Mouse (Mus musculus) E14TG2a.4 (cell line): Measurements from ENCODE around the gene Glyr1.

ENCODE experiments used
- H3K27me3 ChIP-seq: 2 replicates; pipeline ENCODE4 v1.6.1; 2014; ENCODE audit warnings: low read length, control low read depth; ENCODE audit not compliant: insufficient read depth
- H3K36me3 ChIP-seq: 2 replicates; pipeline ENCODE4 v1.6.1; 2014; ENCODE audit warnings: low read length, control low read depth; ENCODE audit not compliant: insufficient read depth
- H3K4me1 ChIP-seq: replicated peaks from 2 replicates; pipeline ENCODE4 v1.6.1; 2014; ENCODE audit warnings: low read depth, low read length, control low read depth
- H3K4me3 ChIP-seq: replicated peaks from 2 replicates; pipeline ENCODE4 v1.5.1; 2014; ENCODE audit warnings: mild to moderate bottlenecking, low read length
- H3K9me3 ChIP-seq: 2 replicates; pipeline ENCODE4 v1.6.1; 2014; ENCODE audit warnings: low read length, control low read depth
- CTCF ChIP-seq: conservative IDR thresholded peaks from 2 replicates; pipeline ENCODE4 v1.5.1; 2014; ENCODE audit warnings: low read length
- NANOG ChIP-seq: IDR thresholded peaks from 2 replicates; pipeline ENCODE4 v1.6.1; 2014; ENCODE audit warnings: borderline replicate concordance, low read length, mixed read lengths
- POU5F1 ChIP-seq: IDR thresholded peaks from 2 replicates; pipeline ENCODE4 v1.6.1; 2014; ENCODE audit warnings: low read length, borderline replicate concordance

Gene Glyr1

DNA sequence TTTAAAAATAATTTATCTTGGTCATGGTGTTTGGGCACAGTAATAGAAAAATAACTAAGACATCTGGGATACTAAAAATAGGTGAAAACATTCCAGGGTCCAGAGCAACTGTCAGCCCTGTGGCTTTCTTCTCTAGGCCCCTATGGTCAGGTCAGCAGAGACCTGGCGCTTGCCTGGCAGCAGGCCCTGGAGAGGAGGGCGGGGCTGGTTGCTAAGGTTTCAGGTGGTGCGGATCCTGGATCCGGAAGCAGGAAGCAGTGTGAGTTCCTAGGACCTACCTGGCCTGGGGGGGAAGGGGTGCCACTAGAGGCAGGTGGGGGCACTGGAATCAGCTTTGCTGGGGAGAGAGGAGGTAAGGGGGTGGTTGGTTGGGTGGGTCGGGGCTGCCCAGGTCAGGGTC lies 42.6 kb downstream of the Glyr1 start, which contains the start of gene Smim22:
Gene Smim22, plus strand, starts transcription at position 222 of the 400 bp plus-strand sequence.
- no peaks in the 10 kb centered on the region for H3K27me3 ChIP-seq
- peak within 1 kb of the TSS; percentile 39 for H3K4me3 ChIP-seq
- no peak for TF ChIP-seq POU5F1
- no peak for TF ChIP-seq CTCF
- no peak for TF ChIP-seq NANOG

DNA sequence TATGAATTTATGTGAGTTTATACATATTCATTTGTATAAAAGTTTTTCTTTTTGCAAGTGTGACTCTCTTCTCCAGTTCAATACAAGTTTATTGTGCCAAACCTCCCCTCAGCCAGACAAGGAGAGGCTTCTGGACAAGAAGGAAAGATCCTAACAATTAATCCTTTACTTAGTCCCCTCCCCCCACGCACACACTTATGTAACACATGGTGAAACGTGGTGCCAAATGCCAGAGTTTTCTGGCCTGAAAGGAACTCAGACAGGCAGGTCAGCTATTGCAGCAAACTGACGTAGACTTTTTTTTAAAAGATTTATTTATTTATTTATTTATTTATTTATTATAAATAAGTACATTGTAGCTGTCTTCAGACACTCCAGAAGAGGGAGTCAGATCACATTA lies 49.1 kb downstream of the Glyr1 start:
- Histone ChIP-seq H3K4me3 (no peak overlapping the region), H3K27me3 (no peaks in the 10 kb centered on the region), H3K9me3 (no peaks in the 10 kb centered on the region), H3K4me1 (peaks cover 5% of the 10 kb centered on the region; the same call in 1 of the 2 replicates), H3K36me3 (no peaks in the 10 kb centered on the region)
- no peak for TF ChIP-seq POU5F1
- no peak for TF ChIP-seq NANOG
- TF ChIP-seq CTCF, result no peak

More for the DNA sequence above, 42.6 kb downstream of the Glyr1 start, which contains the start of gene Smim22:
- peaks cover 39% of the 10 kb centered on the region for H3K36me3 ChIP-seq
- peaks cover 51% of the 10 kb centered on the region for H3K4me1 ChIP-seq
- no peaks in the 10 kb centered on the region for H3K9me3 ChIP-seq

DNA sequence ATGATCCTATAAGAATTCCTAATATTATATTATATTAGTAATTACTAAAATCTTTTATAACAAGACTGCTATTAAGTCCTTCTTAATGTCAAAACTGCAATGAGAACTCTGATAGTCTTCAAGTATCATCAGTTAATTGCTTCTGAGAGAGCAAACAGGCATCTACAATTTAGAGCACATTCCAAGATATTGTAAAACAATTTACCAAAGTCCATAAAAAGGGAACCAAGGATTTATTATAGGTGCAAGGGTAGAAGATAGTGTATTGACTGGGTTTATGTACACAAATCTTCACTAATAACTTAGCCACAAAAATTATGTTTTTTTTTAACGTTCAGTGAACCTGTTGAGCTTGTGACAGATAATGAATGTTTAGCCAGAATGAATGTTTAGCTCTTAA lies 50.7 kb downstream of the Glyr1 start:
- H3K36me3 ChIP-seq, result no peaks in the 10 kb centered on the region
- H3K27me3 ChIP-seq, result no peaks in the 10 kb centered on the region
- TF ChIP-seq POU5F1, result no peak
- TF ChIP-seq NANOG, result no peak
- no peak for TF ChIP-seq CTCF

DNA sequence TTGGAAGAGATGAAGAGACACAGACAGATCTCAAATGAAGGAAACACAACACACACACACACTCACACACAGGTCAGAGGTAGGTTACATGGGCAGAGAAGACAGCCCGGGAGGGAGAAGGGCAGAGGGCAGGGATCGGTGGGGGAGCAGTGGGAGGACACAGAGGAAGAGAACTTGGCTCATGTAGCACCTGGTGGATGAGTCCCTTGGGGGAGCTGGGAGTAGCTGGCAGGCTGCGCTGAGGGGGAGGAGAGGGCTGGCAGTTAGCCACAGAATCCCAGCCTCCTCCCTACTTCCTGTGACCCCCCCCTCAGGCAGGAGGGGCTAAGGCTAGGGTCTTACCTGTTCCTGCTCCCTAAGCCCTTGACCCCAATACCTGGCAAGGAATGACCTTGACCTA lies 52.1 kb downstream of the Glyr1 start, which contains the start of gene Sept12:
Gene Sept12, minus strand, starts transcription at position 300 of the 400 bp plus-strand sequence.
- H3K9me3 ChIP-seq, result no peaks in the 10 kb centered on the region
- no peaks in the 10 kb centered on the region for H3K27me3 ChIP-seq
- H3K4me3 ChIP-seq, result no peak within 1 kb of the TSS
- H3K4me1 ChIP-seq, result peaks cover 5% of the 10 kb centered on the region; the same call in 1 of the 2 replicates
- no peaks in the 10 kb centered on the region for H3K36me3 ChIP-seq
- TF ChIP-seq CTCF (no peak), POU5F1 (no peak), NANOG (no peak)

More for the DNA sequence above, 50.7 kb downstream of the Glyr1 start:
- Histone ChIP-seq H3K4me3 (no peak overlapping the region), H3K9me3 (no peaks in the 10 kb centered on the region), H3K4me1 (peaks cover 5% of the 10 kb centered on the region; the same call in 1 of the 2 replicates)

DNA sequence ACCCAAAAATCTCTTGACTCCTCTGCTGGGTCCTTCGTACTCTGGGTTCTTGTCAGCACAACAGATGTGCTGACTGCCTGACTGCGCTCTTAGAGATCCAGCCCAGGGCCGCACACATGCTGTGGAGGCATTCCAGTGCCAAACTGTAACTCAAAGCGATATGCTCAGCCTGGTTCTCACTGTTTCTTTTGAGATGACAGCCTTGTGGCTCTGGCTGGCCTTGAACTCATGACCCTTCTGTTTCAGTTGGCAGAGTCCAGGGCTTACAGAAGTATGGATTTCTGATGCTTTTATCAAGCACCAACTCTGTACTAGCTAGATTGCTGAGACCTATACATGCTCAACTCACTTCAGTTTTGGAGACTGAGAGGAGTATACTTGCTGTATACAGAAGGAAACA lies 56.4 kb downstream of the Glyr1 start:
- Histone ChIP-seq H3K9me3 (no peaks in the 10 kb centered on the region), H3K36me3 (no peaks in the 10 kb centered on the region), H3K4me3 (no peak overlapping the region), H3K4me1 (peaks cover 5% of the 10 kb centered on the region; the same call in 1 of the 2 replicates), H3K27me3 (no peaks in the 10 kb centered on the region)
- TF ChIP-seq CTCF (no peak), NANOG (no peak), POU5F1 (no peak)

DNA sequence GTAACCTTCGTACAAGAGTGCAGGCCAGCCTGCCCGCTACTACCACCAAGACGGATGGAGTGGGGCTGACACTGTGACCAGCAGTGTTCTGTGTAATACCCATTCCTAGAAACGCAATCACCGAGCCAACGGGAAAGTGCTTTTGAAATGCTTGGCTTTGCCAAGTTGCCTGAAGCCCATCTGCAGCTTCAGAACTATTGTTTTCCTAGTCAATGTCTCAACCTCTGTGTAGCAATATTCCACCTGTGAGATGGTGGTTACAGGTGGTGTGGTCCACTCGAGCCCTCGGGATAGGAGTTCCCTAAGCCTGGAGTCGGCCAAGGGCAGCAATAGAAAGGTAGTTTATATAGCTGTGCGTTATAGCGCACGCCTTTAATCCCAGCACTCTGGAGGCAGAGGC lies 64.9 kb downstream of the Glyr1 start:
- Histone ChIP-seq H3K4me1 (peaks cover 8% of the 10 kb centered on the region), H3K36me3 (no peaks in the 10 kb centered on the region), H3K9me3 (no peaks in the 10 kb centered on the region), H3K4me3 (no peak overlapping the region), H3K27me3 (no peaks in the 10 kb centered on the region)
- TF ChIP-seq CTCF (no peak), POU5F1 (no peak), NANOG (no peak)

DNA sequence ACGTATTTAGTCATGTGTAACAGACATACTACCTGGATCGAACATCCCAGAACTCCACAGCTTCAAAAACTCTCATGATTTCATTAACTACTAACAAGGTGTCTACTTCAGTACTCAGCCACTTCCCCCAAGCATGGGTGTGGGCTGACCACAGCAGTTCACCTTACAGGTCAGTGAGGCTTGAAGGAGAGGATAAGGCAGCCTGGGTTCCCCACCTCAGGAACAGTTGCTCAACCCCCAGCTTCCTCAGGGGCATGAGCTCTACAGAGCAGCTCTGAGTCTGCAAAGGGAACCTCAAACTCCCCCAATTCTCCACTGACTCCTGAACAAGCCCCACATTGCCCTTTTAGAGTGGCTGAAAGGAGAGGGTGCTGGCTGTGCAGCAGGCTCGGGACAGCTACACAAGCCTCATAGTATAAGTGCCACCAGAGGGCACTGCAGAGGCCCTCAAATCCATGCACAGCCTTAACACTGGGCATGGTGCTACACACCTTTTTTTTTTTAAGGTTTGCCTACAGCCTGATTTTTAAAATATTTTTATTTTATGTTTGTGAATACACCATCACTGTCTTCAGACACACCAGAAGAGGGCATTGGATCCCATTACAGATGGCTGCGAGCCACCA lies 69.8 kb downstream of the Glyr1 start:
- no peaks in the 10 kb centered on the region for H3K36me3 ChIP-seq
- no peaks in the 10 kb centered on the region for H3K9me3 ChIP-seq
- H3K4me3 ChIP-seq, result no peak overlapping the region
- H3K4me1 ChIP-seq, result peaks cover 21% of the 10 kb centered on the region
- H3K27me3 ChIP-seq, result no peaks in the 10 kb centered on the region
- peak; percentile 56 for TF ChIP-seq CTCF
- TF ChIP-seq POU5F1, result no peak

DNA sequence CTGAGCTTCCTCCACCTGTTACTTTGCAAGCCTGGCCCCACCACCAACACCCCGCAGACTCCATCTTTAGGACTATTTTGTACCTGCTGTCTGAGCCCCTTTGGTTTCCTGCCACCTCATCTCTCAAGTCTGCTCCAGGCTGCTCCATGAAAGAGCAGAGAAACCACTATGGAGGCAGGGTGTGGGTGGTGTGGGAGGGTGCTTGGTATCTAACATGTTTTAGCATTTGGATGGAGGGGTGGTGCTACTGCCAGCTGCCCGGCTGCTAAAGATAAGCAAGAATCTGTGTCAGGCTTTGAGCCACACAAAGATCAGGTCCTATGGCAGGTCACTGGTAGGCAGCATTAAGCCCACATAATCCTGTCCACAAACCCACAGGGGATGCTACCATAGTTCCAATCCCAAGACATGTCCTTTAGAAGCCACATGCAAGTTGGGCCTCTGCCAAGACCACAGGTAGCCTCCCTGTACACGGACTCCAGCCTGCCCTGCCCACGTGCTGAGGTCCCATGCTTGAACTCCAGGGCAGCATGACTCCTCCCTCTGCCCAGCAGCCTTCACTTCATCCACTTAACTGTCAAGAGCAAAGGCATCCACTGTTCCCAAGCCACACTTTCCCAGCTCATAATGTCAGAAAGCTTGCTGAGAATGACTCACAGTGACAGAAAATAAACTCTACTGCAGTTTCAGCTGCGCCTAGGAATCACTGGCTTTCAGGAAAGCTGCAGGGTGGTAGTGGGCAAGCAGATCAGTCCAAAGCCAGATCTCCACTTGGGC lies 71.2 kb downstream of the Glyr1 start:
- Histone ChIP-seq H3K9me3 (no peaks in the 10 kb centered on the region), H3K36me3 (no peaks in the 10 kb centered on the region), H3K4me3 (no peak overlapping the region), H3K4me1 (peaks cover 17% of the 10 kb centered on the region), H3K27me3 (no peaks in the 10 kb centered on the region)
- no peak for TF ChIP-seq NANOG
- TF ChIP-seq CTCF, result no peak
- TF ChIP-seq POU5F1, result no peak

DNA sequence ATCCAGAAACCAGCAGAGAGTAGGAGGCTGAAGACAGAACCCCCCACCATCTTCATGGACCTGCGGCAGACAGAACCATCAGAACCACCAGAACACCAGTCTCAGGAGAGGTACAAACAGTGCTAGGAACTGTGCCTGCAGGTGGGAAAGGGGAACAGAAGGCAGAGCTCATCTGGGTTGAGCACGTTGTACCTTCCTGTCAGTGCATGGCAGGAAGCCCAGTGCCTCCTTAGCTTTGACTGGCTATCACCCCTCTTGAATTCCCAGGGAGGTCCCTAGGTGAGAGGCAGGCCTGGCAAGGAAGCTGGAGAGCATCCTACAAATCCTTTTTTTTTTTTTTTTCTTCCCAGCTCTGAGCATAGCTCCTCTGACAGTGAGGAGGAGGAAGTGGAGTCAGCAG lies 73.5 kb downstream of the Glyr1 start:
- no peaks in the 10 kb centered on the region for H3K36me3 ChIP-seq
- H3K4me1 ChIP-seq, result peaks cover 24% of the 10 kb centered on the region
- no peak overlapping the region for H3K4me3 ChIP-seq
- TF ChIP-seq POU5F1, result no peak
- TF ChIP-seq NANOG, result no peak
- no peak for TF ChIP-seq CTCF
- H3K27me3 ChIP-seq, result no peaks in the 10 kb centered on the region
- no peaks in the 10 kb centered on the region for H3K9me3 ChIP-seq
